Mouse (Mus musculus) stomach, postnatal 0 days (tissue): Measurements from ENCODE around the gene Meis3.

Experiments used
- CTCF ChIP-seq: IDR thresholded peaks from 2 replicates; pipeline ENCODE4 v1.5.1; 2016; ENCODE audit warnings: antibody characterized with exemption, low read depth, mild to moderate bottlenecking, moderate library complexity
- EP300 ChIP-seq: optimal IDR thresholded peaks from 2 replicates; pipeline ENCODE3; 2016; ENCODE audit warnings: antibody characterized with exemption

DNA sequence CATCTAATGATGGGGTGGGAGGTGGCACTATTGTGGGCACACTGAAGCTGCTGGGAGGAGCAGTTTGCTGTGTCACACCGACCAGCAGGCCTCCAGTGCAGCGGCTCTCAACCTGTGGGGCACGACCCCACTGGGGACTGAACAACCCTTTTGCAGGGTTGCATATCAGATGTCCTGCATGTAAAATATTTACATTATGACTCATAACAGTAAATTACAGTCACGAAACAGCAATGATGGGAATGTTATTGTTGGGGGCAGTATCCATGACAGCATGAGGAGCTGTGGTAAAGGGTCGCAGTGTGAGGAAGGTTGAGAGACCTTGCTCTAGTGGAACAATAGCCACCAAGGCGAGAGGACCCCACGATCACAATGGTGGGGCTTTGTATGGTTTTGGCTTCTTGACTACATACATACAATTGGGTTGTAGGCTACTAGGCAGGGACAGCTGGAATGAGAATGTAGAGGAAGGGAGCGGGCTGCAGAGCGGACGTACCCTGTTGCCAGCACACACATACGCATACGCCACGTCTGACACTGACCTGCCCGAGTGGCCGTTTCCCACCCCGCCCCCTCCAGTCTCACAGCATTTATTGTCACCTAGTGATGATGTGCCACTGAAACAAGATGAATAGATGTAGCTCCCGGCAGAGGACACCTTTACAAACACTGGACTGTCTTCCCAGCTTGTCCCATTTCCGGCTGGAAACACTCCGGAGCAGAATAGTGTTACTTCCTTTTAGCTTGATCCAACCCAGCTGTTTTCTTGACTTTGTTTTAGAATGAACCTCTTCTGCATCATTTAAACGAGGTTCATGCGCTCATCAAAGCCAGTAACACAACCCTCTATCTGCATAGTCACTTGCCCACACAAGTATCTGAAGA, 34.1 kb downstream of the Meis3 start:
- TF ChIP-seq CTCF (no peak), EP300 (no peak)
